Mouse (Mus musculus) lung, adult 2 months (tissue): ENCODE results near the gene B3galt2.

Experiments
- CTCF ChIP-seq: fragments of 200-500 bp; IDR thresholded peaks from 2 replicates; pipeline ENCODE4 v1.5.1; 2011; ENCODE audit warnings: mild to moderate bottlenecking, low read length, control low read depth; ENCODE audit not compliant: insufficient read depth
- POLR2A ChIP-seq: fragments of 200-500 bp; IDR thresholded peaks from 2 replicates; pipeline ENCODE4 v1.6.1; 2011; ENCODE audit warnings: low read depth, mild to moderate bottlenecking, control low read depth, low read length, borderline replicate concordance; ENCODE audit errors: extremely low read depth

DNA sequence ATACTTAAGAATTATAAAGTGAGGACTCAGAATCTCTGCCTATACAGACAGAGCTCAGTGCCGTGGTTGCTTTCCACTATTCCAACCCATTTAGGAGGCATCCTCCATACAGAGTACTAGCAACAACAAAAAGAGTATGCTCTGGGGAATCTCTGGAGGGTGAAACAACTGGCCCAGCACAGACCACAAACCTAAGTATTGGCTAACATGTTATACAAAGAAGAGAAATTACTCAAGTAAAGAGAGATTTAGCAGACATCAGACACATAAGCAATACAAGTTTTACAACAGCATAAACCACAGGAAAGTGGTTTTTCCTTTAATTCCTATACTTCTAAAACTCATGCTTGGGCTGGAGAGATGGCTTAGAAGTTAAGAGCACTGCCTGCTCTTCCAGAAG, 17.8 kb upstream of the B3galt2 start:
- TF ChIP-seq CTCF (no peak), POLR2A (no peak)
